Mouse (Mus musculus) left cerebral cortex, adult 11 months (tissue): Measurements from ENCODE around the gene Rad18.
A peak's percentile ranks its signal among the peaks of the same experiment; 100 is the strongest.
"Not testable (repeated sequence)": the region's sequence is repeated elsewhere in the genome, so short reads cannot be mapped to it uniquely, and the experiment has no call there.

Experiments
- DNase-seq: peaks from one replicate; pipeline ENCODE4 v3.0.0; 2022; ENCODE audit warnings: low spot score

The Rad18 gene

DNA sequence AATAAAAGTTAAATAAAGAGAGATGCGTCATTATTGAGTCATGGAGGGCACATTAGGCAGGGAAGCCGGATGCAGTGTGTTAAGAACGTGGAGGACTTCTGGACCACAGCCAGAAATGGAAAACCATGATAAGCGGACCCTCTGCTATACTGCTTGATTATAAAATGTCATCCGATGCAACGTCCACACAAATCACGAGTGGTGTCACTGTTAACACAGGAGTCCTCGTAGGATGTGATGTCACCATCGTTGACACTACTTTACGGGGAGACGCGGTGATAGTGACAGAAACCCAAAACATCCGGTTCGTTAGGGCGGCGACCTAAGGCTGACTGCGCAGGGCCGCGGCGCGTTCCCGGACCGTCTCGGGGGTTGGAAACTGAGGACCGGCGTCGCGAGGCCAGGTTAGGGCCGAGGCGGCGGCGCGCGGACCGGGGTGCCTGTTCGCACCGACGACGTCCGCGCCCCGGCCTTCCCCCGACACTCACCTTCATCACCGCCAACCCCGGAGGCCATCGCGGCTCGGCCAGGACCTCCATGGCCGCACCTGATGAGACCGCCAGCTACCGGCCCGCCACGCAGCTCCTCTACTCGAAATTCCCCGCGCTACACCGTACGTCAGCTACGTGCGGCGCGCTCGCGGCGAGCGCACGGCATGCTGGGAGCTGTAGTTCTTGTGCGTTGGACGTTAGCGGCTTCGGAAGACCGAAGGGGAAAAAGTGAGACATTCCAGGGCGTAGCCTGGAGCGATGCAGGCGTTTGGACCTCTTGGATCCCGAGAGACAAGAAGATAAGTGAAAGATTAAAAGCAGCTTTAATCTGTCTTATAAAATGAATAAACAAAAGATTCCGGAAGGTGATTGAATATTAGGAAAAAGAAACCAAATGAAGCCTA lies at the start of gene Rad18:
Gene Rad18, minus strand, starts transcription at position 631 of the 895 bp plus-strand sequence.
- DNase-seq = peak; percentile 71

DNA sequence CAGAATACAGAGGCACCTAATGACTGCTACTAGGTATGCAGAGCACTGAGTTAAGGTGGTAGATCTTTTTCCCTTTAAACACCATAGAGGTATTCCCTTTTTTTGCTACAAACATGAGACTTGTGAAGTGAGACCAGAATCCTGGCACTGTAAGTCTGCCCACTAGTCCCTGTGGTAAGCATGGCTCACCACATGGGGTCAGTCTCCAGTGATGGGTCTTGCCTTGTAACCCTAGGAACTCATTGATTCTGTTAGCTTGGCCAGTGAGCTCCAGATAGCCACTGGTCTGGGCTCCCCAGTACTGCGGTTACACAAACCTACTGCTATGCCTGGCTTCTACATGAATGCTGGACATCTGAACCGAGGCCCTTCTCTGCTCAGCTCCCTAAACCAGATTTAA lies 45.8 kb upstream of the Rad18 start:
- no peak for DNase-seq

DNA sequence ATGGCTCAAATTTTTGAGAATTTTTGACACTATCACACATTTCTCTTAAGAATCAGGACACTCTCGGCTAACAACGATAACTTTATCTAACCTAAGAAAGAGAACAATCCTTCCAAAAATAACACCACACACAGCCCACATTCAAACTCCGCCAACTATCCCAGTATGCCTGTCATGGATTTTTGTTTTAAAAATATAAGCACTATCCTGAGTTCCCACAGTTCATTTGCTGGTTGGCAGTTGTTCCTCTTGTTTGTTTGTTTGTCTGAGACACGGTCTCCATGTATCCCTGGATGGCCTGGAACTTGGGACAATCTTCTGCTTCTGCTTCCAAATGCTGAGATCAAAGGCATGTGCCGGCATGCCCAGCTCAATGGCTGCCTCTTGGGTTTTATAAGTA lies 45.3 kb upstream of the Rad18 start:
- DNase-seq = no peak

DNA sequence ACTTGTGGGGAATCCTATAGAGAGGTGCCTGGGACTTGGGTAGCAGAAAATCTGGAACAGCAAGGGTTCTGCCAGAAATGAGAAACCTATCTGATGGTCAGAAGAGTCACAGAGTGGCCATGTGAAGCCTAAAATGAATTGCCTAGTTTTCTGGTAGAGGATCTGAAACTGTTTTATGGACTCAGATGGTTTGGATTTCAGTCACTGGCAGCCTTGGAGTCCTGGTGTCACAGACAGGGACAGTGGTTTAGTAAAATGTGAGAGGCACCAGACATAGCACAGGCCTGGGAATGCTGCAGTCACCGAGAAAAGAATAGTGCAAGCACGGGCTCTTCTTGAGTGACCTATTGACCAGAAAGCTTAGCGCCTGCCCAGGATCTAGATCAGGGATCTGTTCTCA lies 43.1 kb upstream of the Rad18 start:
- DNase-seq = no peak

DNA sequence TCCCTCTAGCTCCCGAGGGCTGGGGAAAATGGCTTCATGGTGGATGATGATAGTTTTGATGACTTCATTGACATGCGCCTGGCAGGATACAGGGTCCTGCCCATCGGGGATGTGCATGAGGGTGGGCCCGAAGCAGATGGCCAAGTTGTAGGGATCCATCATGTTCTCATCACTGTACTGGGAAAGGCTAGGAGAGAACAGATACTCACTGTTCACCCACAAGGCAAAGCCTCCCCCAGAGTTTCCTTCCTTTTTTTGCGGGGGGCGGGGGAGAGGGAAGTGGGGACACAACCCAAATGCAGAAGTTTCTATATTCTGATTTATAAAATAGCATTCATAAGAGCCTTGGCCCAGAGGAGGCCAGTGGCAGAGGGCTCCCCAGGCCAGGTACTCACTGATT lies 42.4 kb upstream of the Rad18 start:
- DNase-seq = no peak

DNA sequence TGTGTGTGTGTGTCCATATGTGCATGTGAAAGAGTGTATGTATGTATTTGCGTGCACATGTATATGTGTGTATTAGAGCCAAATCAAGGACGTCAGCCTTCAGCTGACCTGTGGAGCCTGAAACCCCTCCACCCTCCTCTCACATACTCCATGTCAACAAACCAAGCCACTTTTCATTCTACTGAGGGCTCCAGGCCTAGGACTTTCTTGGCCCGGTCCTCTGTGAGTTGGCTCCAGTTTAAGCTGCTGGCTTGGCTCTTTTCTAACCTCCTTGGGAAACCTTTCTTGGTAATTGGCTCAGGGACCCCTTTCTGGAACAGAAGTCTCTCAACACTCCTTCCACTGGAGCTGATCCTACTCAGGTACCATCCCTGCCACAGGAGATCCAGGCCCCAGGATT lies 40.0 kb upstream of the Rad18 start:
- no peak for DNase-seq

DNA sequence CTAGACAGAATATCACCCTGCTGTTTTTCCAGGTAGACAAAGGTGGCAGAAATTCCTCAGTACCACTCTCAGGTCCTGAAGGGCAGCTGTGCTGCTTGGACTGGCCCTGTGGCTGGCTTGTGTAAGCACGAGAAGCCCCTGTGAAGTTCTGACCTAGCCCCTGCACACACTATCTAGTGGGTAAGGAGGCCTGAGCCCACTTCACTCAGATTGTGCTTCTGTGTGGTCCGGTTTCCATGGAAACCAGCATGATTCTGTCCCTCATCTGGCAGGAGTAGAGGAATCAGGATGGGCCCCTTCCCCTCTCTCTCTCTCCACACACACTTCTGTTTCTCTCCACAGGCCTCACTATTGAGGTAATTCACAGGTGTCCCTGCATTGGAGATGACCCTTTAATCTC lies 38.6 kb upstream of the Rad18 start:
- no peak for DNase-seq

DNA sequence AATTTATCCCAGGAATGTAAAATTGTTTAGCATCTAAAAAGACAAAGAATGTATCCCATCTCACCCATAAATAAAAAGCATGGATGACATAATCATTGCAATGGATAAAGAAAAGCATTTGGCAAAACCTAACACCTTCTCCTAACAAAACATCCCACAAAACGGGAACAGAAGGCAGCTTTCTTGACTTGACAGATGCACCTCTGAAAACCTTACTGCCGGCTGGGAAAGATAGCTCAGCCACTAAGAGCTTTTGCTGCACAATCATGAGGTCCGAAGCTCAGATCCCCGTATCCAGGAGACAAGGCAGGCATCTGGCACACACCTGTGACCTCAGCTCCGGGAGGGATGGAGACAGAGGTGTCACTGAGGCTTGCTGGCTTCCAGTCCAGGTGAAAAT lies 37.5 kb upstream of the Rad18 start:
- DNase-seq = no peak

DNA sequence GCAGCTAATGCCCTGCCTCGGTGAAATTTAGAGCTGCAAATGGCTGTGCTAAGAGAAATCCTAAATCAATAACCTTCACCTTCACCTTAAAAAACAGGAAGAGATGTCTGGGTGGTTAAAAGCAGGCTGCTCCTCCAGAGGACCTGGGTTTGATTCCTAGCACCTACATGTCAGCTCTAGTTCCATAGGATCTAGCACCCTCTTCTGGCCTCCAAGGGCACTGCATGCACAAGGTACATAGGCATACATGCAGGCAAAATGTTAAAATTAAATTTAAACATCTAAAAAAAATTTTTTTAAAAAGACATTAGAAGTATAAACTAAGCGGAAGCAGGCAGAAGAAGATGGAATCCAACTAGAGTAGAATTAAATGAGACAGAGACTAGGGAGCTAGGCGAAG lies 35.9 kb upstream of the Rad18 start:
- DNase-seq = no peak

DNA sequence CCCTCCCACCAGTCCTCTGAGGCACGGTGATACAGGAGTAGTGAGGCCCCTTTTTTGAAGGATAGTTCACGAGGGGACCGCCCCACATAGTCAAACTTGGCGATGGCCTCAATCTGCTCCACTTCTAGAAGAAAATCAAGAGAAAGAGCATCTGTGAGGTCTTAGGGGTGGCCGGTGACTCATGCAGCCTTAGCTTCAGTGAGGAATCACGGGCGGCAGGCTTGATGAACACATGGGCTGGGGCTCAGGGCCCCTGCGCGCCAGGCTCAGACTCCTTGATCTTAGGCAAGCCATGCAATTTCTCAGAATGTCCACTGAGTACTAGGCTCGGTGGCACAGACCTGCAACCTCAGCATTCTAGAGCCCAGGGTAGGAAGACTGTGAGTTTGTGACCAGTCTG lies 34.9 kb upstream of the Rad18 start:
- no peak for DNase-seq

DNA sequence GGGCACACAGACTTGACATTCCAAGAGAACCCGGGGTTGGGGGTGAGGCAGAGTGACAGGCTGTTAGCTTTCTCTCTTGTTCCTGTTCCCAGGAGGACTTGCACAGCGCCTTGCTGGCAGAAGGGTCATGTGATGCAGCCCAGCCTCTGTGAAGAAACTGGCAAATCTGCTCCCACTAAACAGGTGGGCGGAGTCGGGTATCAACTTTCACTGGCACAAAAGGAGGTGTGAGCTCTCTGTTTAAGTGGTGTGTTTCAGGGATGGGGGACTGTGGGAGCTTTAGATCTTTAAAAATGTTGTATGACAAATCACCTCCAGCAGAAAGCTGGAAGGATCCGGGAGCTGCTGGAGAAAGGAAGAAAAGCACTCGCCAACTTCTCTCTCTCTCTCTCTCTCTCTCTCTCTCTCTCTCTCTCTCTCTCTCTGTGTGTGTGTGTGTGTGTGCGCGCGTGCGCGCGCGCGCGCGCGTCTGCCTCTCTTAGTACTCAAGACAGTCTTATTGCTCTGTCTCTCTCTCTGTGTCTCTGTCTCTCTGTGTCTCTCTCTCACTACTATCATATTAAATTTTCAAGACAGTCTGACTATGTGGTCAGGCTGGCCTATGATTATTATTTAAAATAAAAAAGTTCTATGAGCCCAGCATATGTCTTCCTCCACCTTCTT lies 32.4 kb upstream of the Rad18 start:
- DNase-seq = peak; percentile 82

DNA sequence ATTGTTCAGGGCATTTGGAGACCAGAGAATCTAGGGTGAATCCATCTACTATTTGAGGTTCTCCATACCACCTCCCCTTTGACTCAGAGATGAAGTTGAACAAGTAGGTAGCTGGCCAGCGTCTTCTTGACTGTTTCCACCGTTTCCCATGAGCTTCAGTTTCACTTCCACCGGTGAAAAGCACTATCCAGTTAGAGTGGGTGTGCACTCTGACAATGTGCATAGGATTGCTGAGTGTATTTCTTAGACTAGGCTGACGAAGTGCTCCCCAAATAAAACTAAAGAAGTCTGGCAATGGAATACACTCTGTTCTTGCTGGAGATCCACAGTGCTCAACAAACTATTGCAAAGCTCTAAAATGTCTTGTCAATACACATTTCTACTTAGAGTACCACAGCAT lies 29.0 kb upstream of the Rad18 start:
- DNase-seq = no peak

DNA sequence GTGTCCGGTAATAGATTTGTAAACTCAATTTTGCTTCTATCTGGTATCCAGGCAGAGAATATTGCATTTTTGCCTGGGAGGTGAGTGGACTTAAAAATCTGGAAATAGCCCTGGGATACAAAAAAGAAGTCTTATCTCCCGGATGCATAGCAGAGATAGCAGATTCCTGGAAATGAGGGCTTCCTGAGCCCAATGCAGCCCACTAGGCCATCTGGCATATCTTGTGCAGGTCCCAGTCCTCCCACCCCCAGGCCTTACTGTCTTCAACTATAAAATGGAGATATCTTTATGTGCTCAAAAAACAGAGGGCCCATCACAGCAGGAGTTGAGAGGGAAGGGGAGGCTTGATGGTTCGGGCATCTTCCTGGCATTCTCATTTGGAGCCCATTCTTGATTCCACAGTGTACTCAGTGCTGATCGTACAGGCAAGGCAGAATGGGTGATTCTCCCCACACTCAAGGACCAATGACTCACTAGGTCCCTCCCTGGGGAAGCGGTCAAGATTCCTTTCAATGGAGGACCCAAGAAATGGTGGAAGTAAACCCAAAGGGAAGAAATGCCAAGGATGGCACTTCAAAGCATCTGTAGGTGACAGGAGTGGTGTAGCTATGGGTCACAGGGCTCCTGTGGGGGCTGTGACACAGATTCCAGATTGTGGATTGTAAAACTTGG lies 24.1 kb upstream of the Rad18 start:
- no peak for DNase-seq

DNA sequence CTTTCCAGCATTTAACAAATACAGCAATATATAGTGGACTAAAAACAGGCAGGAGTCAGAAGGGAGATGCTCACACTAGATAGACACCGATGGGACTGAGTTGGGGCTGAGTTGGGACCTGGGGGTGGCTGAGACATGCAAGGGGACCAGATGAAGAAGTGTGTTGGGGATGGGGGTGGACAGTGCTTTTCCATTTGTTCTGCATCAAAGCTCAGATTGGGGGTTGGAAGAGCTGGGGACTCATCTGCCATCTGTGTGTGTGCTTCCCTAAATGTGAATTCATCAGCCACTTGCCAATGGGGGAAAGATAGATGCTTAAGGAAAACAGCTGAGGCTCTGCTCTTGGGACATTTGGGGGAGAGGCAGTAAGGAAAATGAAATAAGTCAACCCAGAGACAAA lies 23.5 kb upstream of the Rad18 start:
- no peak for DNase-seq

DNA sequence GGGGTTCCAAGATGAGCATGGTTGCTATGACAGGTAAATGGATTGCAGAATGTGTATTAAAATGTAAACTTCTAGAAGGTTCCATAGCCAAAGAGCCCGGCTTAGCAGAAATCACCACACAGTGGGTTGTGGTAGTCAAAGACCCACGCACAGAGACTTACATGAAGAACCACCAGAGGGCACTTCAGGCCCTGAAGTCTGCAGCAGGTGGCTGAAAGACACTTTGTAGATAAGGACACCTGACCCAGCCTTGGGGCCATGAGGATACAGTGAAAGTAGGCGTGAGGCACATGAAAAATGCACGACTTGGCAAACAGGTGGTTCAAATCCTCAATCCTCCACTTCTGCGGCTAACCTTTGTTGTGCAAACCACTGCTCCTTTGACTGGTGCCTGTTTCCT lies 20.7 kb upstream of the Rad18 start:
- DNase-seq = no peak

DNA sequence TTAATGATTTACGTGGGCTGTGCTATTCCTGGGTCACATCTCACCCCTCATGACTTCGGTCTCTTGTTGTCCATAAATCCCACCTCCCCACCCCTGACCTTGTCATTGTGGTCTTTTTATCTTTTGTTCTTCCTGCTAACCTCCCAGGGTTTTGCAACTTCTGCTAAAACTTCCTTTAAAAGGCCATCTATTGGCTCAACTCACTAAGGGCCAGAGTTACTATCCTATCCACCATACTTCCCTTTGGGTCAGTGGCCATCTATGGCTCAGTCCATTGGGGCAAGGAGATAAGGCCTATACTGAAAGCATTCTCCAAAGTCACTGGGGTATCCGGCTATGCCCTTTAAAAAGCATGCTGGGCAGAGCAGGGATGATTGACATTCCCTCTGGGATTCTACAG lies 17.5 kb upstream of the Rad18 start:
- DNase-seq = no peak

DNA sequence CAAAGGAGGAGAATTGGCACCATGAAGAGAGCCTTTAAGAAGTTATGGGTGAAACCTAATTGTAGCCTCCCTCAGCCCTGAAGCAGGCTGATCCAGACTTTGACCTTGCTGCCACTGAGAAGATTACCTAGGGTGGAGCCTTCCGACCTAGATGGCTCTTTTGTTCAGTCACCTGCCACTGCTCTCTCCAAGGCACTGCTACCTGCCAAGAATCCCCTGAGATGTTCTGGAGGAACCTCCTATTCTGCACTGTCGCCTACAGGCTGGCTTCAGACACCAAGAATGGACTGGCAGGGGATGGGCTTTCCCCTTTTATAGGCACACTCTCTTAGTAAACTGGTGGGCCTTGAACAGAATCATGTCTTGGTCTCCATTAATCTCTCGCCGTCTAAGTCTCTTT lies 5.8 kb upstream of the Rad18 start:
- DNase-seq = not testable (repeated sequence)

DNA sequence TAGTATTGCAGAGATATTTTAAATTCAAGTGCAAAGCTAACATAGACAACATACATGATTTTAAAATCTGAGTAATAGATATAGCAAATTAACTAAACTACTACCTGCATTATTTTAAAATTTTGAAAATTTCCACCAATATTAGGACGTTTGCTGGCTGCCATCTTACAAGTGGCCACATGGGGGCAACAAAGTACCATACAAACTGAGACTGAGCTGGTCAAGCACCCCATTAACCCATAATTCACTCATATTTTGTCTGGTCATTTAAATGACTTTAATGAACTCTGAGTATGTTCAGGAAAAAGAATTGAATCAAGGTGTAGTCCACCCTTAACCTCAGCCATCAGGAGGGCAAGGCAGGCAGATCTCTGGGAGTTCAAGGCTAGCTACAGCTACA lies 3.9 kb upstream of the Rad18 start:
- DNase-seq = peak; percentile 48

DNA sequence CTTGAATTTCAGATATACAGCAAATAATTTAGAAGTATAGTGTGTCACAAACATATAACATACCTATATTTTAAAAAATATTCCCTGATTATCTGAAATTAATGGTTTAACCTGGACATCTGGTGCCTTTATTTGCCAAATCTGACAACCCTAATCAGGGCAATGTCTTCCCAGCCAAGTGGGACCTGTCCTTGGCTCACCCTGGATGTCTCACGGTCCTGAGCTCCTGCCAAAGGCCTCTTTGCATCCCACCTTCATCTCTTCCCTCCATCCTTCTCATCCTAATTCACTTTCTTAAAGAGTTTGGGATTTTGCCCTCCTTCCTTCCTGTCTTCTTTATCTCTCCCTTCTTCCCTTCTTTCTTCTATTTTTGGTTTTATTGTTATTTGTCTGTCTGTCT lies 2.6 kb upstream of the Rad18 start:
- no peak for DNase-seq

DNA sequence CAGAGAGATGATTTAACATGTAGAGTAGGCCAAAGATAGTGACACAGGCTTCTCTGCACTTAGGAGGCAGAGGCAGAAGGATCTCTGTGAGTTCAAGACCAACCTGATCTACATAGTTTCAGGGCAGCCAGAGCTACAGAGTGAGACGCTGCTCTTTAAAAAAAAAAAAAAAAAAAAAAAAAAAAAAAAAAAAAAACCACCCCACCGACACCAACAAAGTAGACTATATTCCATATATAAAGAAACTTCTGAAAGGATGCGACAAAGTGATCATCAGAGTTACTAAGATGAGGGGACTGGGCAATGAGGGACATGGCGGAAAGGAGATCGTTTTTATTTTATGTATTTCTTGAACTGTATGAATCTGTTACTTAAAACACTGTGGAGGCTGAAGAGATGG lies 2.0 kb downstream of the Rad18 start:
- no peak for DNase-seq

DNA sequence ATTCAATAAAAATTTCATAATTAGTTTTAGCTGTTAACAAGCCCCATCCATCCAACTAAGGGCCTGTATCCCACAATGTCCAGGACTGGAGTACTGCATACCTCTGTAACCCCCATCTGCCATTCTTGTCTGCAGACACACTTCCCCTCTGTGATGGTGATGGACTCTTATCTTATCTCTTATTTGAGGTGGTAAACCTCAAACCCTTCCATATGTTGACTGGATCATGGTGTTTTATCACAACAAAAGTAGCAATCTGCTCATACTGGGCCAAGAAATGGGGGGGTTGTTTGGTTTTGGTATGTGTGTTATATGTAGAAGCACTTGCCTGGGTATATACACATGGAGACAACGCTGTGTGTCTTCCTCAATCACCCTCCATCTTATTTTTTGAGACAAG lies 5.0 kb downstream of the Rad18 start:
- DNase-seq = no peak

DNA sequence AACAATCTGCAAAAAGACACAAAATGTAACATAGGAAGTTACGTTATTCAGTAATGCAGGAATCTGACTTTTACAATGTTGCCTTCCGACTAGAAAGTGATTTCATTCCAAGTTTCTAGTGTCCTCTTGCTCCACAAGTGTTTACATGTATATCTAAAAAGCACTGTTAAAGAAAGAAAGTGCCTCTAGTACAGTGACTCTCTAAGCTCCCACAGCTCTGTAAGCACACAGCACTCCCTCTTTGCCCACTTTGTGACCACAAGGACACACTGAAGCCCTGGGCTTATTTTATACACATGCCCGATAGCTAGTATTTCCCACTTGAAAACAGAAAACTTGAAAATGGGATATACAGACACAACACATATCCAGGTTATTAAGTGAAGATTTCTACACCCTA lies 8.5 kb downstream of the Rad18 start:
- DNase-seq = no peak

DNA sequence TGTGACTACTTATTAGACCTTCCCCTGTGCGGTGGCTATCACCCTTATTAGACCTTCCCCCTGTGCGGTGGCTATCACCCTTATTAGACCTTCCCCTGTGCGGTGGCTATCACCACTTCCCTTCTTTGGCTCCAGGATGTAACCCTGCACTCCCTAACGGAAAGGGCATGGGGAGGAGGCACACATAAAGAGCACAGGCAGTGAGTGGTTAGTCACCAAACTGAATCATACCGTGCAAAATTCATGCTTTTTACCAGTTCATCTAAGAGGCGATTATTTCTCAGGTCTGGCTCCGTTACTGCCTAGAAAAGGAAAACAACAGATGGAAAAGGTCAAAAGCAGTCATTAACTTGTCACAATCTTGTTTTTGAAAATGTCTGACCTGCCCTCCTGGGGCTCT lies 10.0 kb downstream of the Rad18 start:
- no peak for DNase-seq
